8 mouse cellular contexts compared by ENCODE assay signal in genomic region chr16:24434531-24435114, GRCm38 (mm10). TPM values are rescaled to one million over a fixed set of nuclear protein-coding genes. Genes with fewer than 3 reads are reported as not detected.
A peak's percentile ranks its signal among the peaks of the same experiment; 100 is the strongest.
DNase-seq lines count a peak whose midpoint lies in the region; ATAC-seq and TF ChIP-seq lines count a peak whose summit lies in the region.

No protein-coding gene starts in this region.

- DNase-seq in lung, postnatal 4 days = no peak
- DNase-seq in heart, adult 2 months = peak; percentile 52 to 55
- DNase-seq in urinary bladder, adult 18-20 months (ENCODE audit: low spot score in 2 of 2) = no peak

- WGBS in lung, embryonic 16.5 days = 42% methylated on average over 7 of the region's 7 CpGs
- WGBS in heart, adult 2 months = 15% methylated on average over 7 of the region's 7 CpGs
- 45% methylated on average over 7 of the region's 7 CpGs for WGBS in kidney, embryonic 16.5 days
- 52% methylated on average over 7 of the region's 7 CpGs for WGBS in stomach, embryonic 16.5 days

- H3K36me3 ChIP-seq in lung, embryonic 16.5 days (ENCODE audit: control insufficient read depth, insufficient read depth, low read length) = no peaks in the 10 kb centered on the region
- peaks cover 7% of the 10 kb centered on the region for H3K36me3 ChIP-seq in heart, adult 2 months (ENCODE audit: control insufficient read depth, insufficient read depth, low read length)
- no peaks in the 10 kb centered on the region for H3K36me3 ChIP-seq in kidney, embryonic 16.5 days (ENCODE audit: insufficient read depth, low read length)
- no peaks in the 10 kb centered on the region for H3K36me3 ChIP-seq in stomach, embryonic 16.5 days (ENCODE audit: control insufficient read depth, insufficient read depth, low read length)

- no peak overlapping the region for H3K4me2 ChIP-seq in lung, embryonic 16.5 days (ENCODE audit: low read depth, low read length)
- no peak overlapping the region for H3K4me2 ChIP-seq in kidney, embryonic 16.5 days (replicated peaks; ENCODE audit: low read depth, low read length)
- no peak overlapping the region for H3K4me2 ChIP-seq in stomach, embryonic 16.5 days (ENCODE audit: low read depth, low read length)

- no peaks in the 10 kb centered on the region for H3K9me3 ChIP-seq in lung, embryonic 16.5 days (ENCODE audit: control insufficient read depth, low read length)
- H3K9me3 ChIP-seq in kidney, embryonic 16.5 days (ENCODE audit: low read length) = no peaks in the 10 kb centered on the region
- no peaks in the 10 kb centered on the region for H3K9me3 ChIP-seq in stomach, embryonic 16.5 days (replicated peaks; ENCODE audit: control insufficient read depth, low read length)

- H3K27ac ChIP-seq in lung, embryonic 16.5 days (ENCODE audit: low read length) = peak overlapping the region; percentile 53
- H3K27ac ChIP-seq in brown adipose tissue, adult 24 weeks (replicated peaks; ENCODE audit: low read depth, low read length) = peak overlapping the region; percentile 22; the same call in 1 of the 2 replicates
- peak overlapping the region; percentile 84 for H3K27ac ChIP-seq in heart, adult 2 months
- peak overlapping the region; percentile 56 for H3K27ac ChIP-seq in kidney, embryonic 16.5 days (ENCODE audit: low read length)
- peak overlapping the region; percentile 39; the same call in 1 of the 2 replicates for H3K27ac ChIP-seq in stomach, embryonic 16.5 days (ENCODE audit: low read length)

- TF ChIP-seq CTCF in heart, adult 2 months (IDR thresholded peaks at IDR 0.05) = no peak

- ATAC-seq in lung, embryonic 16.5 days (ENCODE audit: low read depth) = 0 out of 2 replicates have a peak, but pooled peaks have one; percentile 4
- no peak for ATAC-seq in kidney, embryonic 16.5 days (ENCODE audit: low FRiP score, low TSS enrichment)
- ATAC-seq in stomach, embryonic 16.5 days (ENCODE audit: insufficient read depth, low FRiP score) = no peak
- ATAC-seq in megakaryocyte progenitor cell, adult 5-6 weeks (replicated peaks; ENCODE audit: poor library complexity) = no peak

- H3K27me3 ChIP-seq in lung, embryonic 16.5 days (ENCODE audit: control insufficient read depth, insufficient read depth, low read depth, low read length) = no peaks in the 10 kb centered on the region
- no peaks in the 10 kb centered on the region for H3K27me3 ChIP-seq in heart, adult 2 months (ENCODE audit: control insufficient read depth, insufficient read depth, low read length)
- no peaks in the 10 kb centered on the region for H3K27me3 ChIP-seq in kidney, embryonic 16.5 days (ENCODE audit: insufficient read depth, low read length)
- no peaks in the 10 kb centered on the region for H3K27me3 ChIP-seq in stomach, embryonic 16.5 days (ENCODE audit: control insufficient read depth, insufficient read depth, low read length)

- no peak for TF ChIP-seq POLR2A in heart, adult 2 months (IDR thresholded peaks at IDR 0.05; ENCODE audit: insufficient read depth, low read depth, low read length)

- no peak overlapping the region for H3K4me3 ChIP-seq in lung, embryonic 16.5 days (ENCODE audit: low read length)
- H3K4me3 ChIP-seq in brown adipose tissue, adult 24 weeks (ENCODE audit: insufficient read depth, low read depth, low read length) = no peak overlapping the region
- H3K4me3 ChIP-seq in heart, adult 2 months = no peak overlapping the region
- H3K4me3 ChIP-seq in kidney, embryonic 16.5 days (ENCODE audit: low read length) = no peak overlapping the region
- no peak overlapping the region for H3K4me3 ChIP-seq in stomach, embryonic 16.5 days (replicated peaks; ENCODE audit: low read length)

- peaks cover 20% of the 10 kb centered on the region for H3K4me1 ChIP-seq in lung, embryonic 16.5 days (replicated peaks; ENCODE audit: control insufficient read depth, insufficient read depth, low read length)
- H3K4me1 ChIP-seq in brown adipose tissue, adult 24 weeks (ENCODE audit: control insufficient read depth, insufficient read depth, insufficient read length, low read length) = peaks cover 23% of the 10 kb centered on the region
- peaks cover 29% of the 10 kb centered on the region for H3K4me1 ChIP-seq in heart, adult 2 months (ENCODE audit: control insufficient read depth, insufficient read depth, low read length)
- peaks cover 53% of the 10 kb centered on the region for H3K4me1 ChIP-seq in kidney, embryonic 16.5 days (ENCODE audit: insufficient read depth, low read length)
- H3K4me1 ChIP-seq in stomach, embryonic 16.5 days (ENCODE audit: control insufficient read depth, insufficient read depth, low read length) = peaks cover 30% of the 10 kb centered on the region

- 0 out of 2 replicates have a peak, but pooled peaks have one; percentile 22 for TF ChIP-seq EP300 in heart, adult 2 months (IDR thresholded peaks at IDR 0.05; ENCODE audit: insufficient read depth, low read depth, low read length)

- H3K9ac ChIP-seq in lung, embryonic 16.5 days (ENCODE audit: low read length) = no peak overlapping the region
- peak overlapping the region; percentile 42 for H3K9ac ChIP-seq in heart, adult 2 months (ENCODE audit: low read depth, low read length)
- H3K9ac ChIP-seq in kidney, embryonic 16.5 days (replicated peaks; ENCODE audit: low read length) = no peak overlapping the region
- H3K9ac ChIP-seq in stomach, embryonic 16.5 days (ENCODE audit: low read length) = peak overlapping the region; percentile 4

- peaks cover 4% of the 10 kb centered on the region for H3K79me2 ChIP-seq in heart, adult 2 months (replicated peaks; ENCODE audit: control insufficient read depth, insufficient read depth, low read length)

- intact Hi-C loops in heart, adult 2 months (cut with DNase I) = loop anchor here (5.0 kb wide), 2 partner anchors 37 to 628 kb away; no protein-coding TSS in a partner anchor

RNA-seq across cellular contexts. Expression of gene Lpp, which starts 41.3 kb away (rescaled TPM):
- 73.5 and 76.8 TPM in 2 replicates for polyA plus RNA-seq in lung, embryonic 16.5 days (2015; fragmentation: Nextera tagmentation; extraction: Ambion mirVana)
- 6.7 and 7.2 TPM in 2 replicates for polyA plus RNA-seq in brown adipose tissue, adult 24 weeks (2012; ENCODE audit: insufficient read depth, insufficient read length, missing spikeins)
- total RNA-seq in heart, adult 2 months (2021) = 10 to 100 TPM; 23.6 to 25.1 TPM
- polyA plus RNA-seq in heart, adult 2 months (2012; rRNA removed) = 7.7 and 14.3 TPM in 2 replicates
- polyA plus RNA-seq in kidney, embryonic 16.5 days (2015; fragmentation: Nextera tagmentation; extraction: Ambion mirVana) = 54.0 and 66.8 TPM in 2 replicates
- polyA plus RNA-seq in stomach, embryonic 16.5 days (2015; fragmentation: Nextera tagmentation; extraction: Ambion mirVana) = 79.4 and 89.8 TPM in 2 replicates
- 2.5 and 3.8 TPM in 2 replicates for total RNA-seq in megakaryocyte progenitor cell, adult 5-6 weeks (2015)
- total RNA-seq in megakaryocyte progenitor cell, adult 5-6 weeks (2017) = 1.2 and 1.3 TPM in 2 replicates

Comparison
In these comparisons a context has a peak if more than half of its experiments do, and no peak if none do; other contexts are left out.
1. H3K27ac ChIP-seq: peak in every context shown above with its lines; median percentile 84 in heart, adult 2 months; 56 in kidney, embryonic 16.5 days; 53 in lung, embryonic 16.5 days; 39 in stomach, embryonic 16.5 days; 22 in brown adipose tissue, adult 24 weeks.
2. H3K9ac ChIP-seq: peak in heart, adult 2 months (single experiment) and stomach, embryonic 16.5 days (single experiment); none in lung, embryonic 16.5 days (single experiment) and kidney, embryonic 16.5 days (single experiment).
3. DNase-seq: peak in heart, adult 2 months (2 of 2); none in lung, postnatal 4 days (0 of 2) and urinary bladder, adult 18-20 months (0 of 2).